Mouse (Mus musculus) brain, embryonic 14.5 days (tissue): ENCODE results near the gene 1810037I17Rik.

Experiments
- CTCF ChIP-seq: fragments of 200-500 bp; IDR thresholded peaks from 2 replicates; pipeline ENCODE4 v1.5.1; 2012; ENCODE audit warnings: inconsistent platforms, mild to moderate bottlenecking, moderate library complexity, borderline replicate concordance; ENCODE audit not compliant: insufficient read depth, insufficient read length; ENCODE audit errors: extremely low read depth
- POLR2A ChIP-seq: fragments of 200-500 bp; IDR thresholded peaks from 2 replicates; pipeline ENCODE4 v1.6.1; 2012; ENCODE audit warnings: mild to moderate bottlenecking, inconsistent platforms, borderline replicate concordance; ENCODE audit not compliant: poor library complexity, insufficient read depth, insufficient read length, severe bottlenecking; ENCODE audit errors: extremely low read depth

GRCm38 (mm10) chr3:122950129-122950528, 26.1 kb downstream of the 1810037I17Rik start:
- TF ChIP-seq CTCF: no peak
- no peak for TF ChIP-seq POLR2A
